Mouse (Mus musculus): ENCODE results near the gene Shank1.

DNA sequence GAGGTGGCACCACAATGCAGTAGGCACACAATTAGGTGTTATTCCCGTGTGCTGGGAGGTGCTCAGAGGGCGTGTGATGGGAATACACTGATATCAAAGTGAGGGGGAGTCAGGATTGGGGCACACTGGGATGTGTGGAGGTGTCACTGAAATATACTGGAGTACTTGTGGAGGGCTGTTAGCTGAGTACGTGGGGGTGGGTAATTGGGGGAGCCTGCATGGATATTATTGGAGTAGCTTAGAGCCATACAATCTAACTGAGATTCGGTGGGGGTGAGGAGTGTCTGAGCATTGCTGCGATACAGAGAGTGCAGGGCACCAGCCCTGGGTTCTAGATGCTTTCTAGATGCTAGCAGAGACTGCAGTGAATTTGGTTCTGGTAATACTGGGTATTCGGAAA is 30.2 kb downstream of the Shank1 start:
- no peak for TF ChIP-seq CTCF (IDR thresholded peaks at IDR 0.05; ENCODE audit: low read depth, low read length)
- no peak for TF ChIP-seq POLR2A (IDR thresholded peaks at IDR 0.05; ENCODE audit: borderline replicate concordance, low read depth, low read length)

Measured in bone marrow macrophage, adult 2 months (primary cell).